In the genomic region with DNA sequence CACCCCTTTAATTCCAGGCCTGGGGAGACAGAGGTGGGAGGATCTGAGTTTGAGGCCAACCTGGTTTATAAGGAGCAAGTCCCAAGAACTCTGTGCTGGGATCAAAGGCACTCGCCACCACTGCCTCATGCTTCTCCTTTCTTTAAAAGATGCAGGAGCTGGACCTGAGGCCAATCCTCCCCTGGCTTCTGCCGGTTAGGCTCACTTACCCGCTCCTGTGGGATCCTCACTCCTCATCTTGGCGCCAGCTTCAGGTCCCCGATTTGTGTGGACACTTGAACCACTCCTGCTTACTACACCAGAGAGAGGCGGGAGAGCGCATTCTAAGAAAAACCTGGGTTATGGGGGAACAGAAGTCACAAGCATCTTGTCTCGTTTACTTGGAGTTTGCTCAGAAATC, we compare ENCODE assay signal across 17 mouse cellular contexts.
"Had no signal": no experiment of that assay in that cellular context is flagged by ENCODE, and none has a peak within 500 bp of the region (broad histone marks: within the 10 kb centered on the region; RNA-seq: fewer than 3 reads in every experiment).

No protein-coding gene starts in this region.

- H3K4me2 ChIP-seq: liver, embryonic 13.5 days; lung, embryonic 14.5 days; neural tube, embryonic 12.5 days; neural tube, embryonic 15.5 days had no signal

- H3K27me3 ChIP-seq: liver, embryonic 13.5 days; neural tube, embryonic 12.5 days; neural tube, embryonic 15.5 days had no signal

- H3K9ac ChIP-seq: liver, embryonic 13.5 days; lung, embryonic 14.5 days; neural tube, embryonic 12.5 days; neural tube, embryonic 15.5 days had no signal

- H3K4me3 ChIP-seq: liver, embryonic 13.5 days; megakaryocyte, embryonic 14.5 days; midbrain, embryonic 10.5 days; neural tube, embryonic 12.5 days; neural tube, embryonic 15.5 days had no signal

- H3K36me3 ChIP-seq: liver, embryonic 13.5 days; midbrain, embryonic 10.5 days; neural tube, embryonic 12.5 days; neural tube, embryonic 15.5 days had no signal

- H3K9me3 ChIP-seq: liver, embryonic 13.5 days; megakaryocyte, embryonic 14.5 days; midbrain, embryonic 10.5 days; neural tube, embryonic 12.5 days; neural tube, embryonic 15.5 days had no signal

- H3K27ac ChIP-seq: liver, embryonic 13.5 days; midbrain, embryonic 10.5 days; neural tube, embryonic 12.5 days; neural tube, embryonic 15.5 days; stomach, postnatal 0 days had no signal

- H3K4me1 ChIP-seq: liver, embryonic 13.5 days; midbrain, embryonic 10.5 days; neural tube, embryonic 12.5 days; neural tube, embryonic 15.5 days had no signal

- DNase-seq: kidney, adult 2 months; kidney, postnatal 14 days; kidney, postnatal 4 days; liver, embryonic 13.5 days; lung, embryonic 14.5 days; lung, postnatal 10 days; lung, postnatal 36 days; midbrain, embryonic 14.5 days; right cerebral cortex, adult 18-20 months; right cerebral cortex, postnatal 14 days; right cerebral cortex, postnatal 4 days; thymus, postnatal 25 days had no signal
